Mouse (Mus musculus): ENCODE results near the gene Sf3b5.

- TF ChIP-seq CTCF (IDR thresholded peaks at IDR 0.05; ENCODE audit: control insufficient read depth, insufficient read depth, insufficient read length): no peak
- no peak for TF ChIP-seq MYOD1 (IDR thresholded peaks at IDR 0.05; ENCODE audit: control insufficient read depth, insufficient read length, low read depth)
- TF ChIP-seq USF1 (IDR thresholded peaks at IDR 0.05; ENCODE audit: low read depth): no peak
- no peak for TF ChIP-seq CEBPB (IDR thresholded peaks at IDR 0.05; ENCODE audit: low read depth)
- no peak for TF ChIP-seq MYOG (IDR thresholded peaks at IDR 0.05; ENCODE audit: control insufficient read depth, extremely low read depth, insufficient read length)
Observed at GRCm38 (mm10) chr10:13056863-13057381, 51.8 kb downstream of the Sf3b5 start.
